Mouse (Mus musculus): ENCODE data around the gene Olfr1446.

Olfr1446 gene

DNA sequence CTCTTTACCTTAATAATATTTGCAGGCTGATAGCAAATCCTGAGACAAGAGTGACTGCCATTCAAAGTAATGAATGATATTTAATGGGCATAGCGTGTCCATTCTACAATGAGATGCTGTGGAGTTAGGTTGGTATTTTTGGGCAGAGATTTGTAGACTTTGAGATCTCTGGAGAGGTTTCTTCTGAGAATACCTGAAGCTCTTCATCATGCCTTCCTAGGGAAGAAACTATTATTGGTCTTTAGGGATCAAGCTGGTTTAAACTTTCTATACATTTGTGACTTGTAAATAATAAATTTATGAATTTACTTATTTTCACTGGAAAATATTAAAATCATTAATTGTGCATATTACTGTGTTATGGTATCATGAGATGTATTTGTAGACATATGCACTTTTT, at the start of gene Olfr1446:
Olfr1446 (minus strand) TSS at position 101 of the 400 bp plus-strand sequence.
- no peak for DNase-seq (ENCODE audit: low spot score)

DNA sequence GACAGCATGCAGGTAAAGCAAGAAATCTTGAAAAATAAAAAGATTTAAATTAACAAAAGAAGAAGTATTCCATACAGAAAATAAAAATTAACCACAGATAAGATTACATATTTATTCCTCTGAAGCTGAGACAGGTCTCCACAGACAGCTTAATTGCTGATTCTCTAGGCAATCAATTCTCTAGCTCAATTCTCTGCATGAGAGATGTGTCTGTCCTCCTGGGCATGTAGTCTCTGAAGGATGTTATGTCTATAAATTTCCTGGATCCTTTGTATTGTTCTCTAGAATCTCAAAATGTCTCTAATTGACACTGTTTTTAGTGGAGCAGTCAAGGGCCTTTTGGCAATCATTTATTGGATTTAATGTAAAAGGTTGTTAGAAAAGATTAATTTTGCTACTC, 37.2 kb upstream of the Olfr1446 start, which contains the start of gene Olfr1449:
Olfr1449 (plus strand) TSS at position 301 of the 400 bp plus-strand sequence.
- DNase-seq (ENCODE audit: low spot score): no peak

DNA sequence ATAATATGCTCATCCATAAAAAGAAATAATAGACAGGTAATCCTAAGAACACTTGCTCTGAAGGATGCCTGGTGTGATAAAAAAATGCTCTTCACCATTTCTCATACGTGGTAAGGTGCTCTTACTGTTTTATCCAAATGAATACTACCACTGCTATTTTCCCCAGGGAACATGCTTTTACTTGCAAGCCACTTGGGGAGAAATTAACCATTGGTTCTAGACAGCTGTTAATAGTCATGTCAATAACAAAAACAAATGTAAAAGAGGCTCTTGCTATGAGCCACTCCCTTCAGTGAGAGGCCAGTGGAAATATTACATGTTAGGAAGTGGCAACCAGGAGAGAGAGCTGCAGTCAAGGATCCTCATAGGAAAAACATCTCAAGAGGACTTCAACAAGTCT, 31.0 kb upstream of the Olfr1446 start, which contains the start of gene Olfr1448:
Olfr1448 (minus strand) TSS at position 101 of the 400 bp plus-strand sequence.
- DNase-seq (ENCODE audit: low spot score): no peak

DNA sequence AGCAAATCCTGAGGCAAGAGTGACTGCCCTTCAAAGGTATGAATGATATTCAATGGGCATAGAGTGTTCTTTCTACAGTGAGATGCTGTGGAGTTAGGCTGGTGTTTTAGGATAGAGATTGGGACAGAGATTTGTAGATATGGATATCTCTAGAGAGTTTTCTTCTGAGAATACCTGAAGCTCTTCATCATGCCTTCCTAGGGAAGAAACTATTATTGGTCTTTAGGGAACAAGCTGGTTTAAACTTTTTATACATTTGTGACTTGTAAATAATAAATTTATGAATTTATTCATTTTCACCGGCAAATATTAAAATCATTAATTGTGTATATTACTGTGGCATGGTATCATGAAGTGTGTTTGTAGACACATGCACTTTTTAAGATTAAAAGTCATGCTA, 10.3 kb upstream of the Olfr1446 start, which contains the start of gene Olfr1447:
Olfr1447 (minus strand) TSS at position 101 of the 400 bp plus-strand sequence.
- no peak for DNase-seq (ENCODE audit: low spot score)

DNA sequence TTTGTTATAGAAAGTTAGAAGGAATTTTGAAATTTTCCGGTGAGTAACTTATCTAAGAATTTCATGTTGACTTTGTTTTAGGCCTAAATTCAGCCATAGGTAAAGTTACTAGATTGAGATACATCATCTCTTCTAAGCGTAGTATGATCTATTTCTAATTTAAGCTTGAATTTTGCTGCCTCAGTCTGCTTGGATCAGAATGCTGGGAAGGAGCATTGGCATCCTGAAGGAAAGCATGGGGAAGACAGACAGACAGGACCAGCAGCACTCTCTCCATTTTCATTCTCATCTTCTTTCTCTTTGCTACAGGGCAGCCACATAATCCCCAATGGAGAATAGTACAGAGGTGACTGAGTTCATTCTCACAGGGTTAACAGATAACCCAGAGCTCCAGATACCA, 9.8 kb downstream of the Olfr1446 start, which contains the start of gene Olfr1445:
Olfr1445 (plus strand) TSS at position 301 of the 400 bp plus-strand sequence.
- no peak for DNase-seq (ENCODE audit: low spot score)

DNA sequence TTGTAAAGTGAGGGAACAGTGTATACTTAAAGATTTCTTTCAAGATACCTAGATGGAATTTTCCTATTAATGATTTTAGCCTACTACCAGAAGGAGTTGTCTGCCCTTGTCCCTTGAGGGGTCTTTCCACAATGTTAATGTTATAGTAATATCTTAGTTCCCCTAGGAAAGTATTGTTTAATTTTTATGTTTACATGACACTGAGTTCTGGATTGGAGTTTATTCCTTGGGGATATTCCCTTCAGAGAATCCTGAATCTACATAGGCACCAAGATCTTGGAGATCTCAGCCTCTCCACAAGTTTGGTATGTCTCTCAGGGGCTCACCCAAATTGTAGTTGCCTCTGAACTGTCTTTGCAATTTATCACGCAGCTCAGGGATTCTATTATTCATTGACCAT, 36.3 kb downstream of the Olfr1446 start, which contains the start of gene Olfr1444:
Olfr1444 (plus strand) TSS at position 301 of the 400 bp plus-strand sequence.
- DNase-seq (ENCODE audit: low spot score): no peak

DNA sequence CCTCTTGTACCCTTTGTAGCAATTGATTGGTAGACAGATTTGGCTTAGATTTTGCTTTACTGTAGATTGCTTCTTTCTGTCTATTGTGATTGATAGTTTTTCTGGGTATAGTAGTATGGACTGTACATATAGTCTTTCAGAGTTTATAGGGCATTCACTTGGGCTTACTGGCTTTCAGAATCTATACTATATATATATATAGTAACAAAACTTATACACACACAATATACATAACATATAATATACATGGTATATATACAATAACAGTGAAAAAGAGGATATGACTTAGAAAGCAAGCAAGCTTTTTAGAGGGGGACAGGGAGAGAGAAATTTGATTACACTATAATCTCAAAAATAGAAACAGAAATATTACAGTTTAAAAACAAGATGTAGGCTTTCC, 46.9 kb downstream of the Olfr1446 start, which contains the start of gene Gm5244:
Gm5244 (plus strand) TSS at position 301 of the 400 bp plus-strand sequence.
- DNase-seq (ENCODE audit: low spot score): no peak

DNA sequence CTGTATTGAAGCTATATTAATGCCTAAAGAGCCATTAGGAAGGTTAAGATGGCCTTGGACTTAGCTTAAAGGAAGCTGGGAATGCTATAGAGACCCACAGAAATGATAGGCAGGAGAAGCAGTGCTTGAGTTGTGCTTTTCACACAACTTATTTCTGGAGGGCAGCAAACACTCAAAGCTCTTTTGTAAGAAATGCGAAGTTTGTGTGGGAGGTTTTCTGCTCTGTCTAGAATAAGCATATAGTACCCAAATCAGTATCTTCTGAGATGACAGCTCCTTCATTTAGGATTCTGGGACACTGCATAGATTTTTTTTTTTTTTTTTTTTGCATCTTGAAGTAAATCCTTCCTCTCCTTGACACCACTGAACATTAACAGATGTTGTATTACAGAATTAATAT, 54.8 kb downstream of the Olfr1446 start:
- no peak for DNase-seq (ENCODE audit: low spot score)

Measured in urinary bladder, postnatal 14 days (tissue).